Mouse (Mus musculus): ENCODE measurements around the gene Ednra. TPM values are rescaled to one million over a fixed set of nuclear protein-coding genes. Genes with fewer than 3 reads are reported as not detected.
"Not testable (repeated sequence)": the region's sequence is repeated elsewhere in the genome, so short reads cannot be mapped to it uniquely, and the experiment has no call there.

The Ednra gene
- polyA plus RNA-seq, 1 experiment from 2014 or later, result 62.3 TPM

GRCm38 (mm10) chr8:77704768-77705167 is 19.5 kb downstream of the Ednra start:
- DNase-seq (ENCODE audit: low spot score), result no peak

GRCm38 (mm10) chr8:77698028-77698427 is 26.2 kb downstream of the Ednra start:
- H3K27me3 ChIP-seq (ENCODE audit: control insufficient read depth, insufficient read depth, low read length), result no peaks in the 10 kb centered on the region
- peaks cover 14% of the 10 kb centered on the region for H3K4me1 ChIP-seq (ENCODE audit: control insufficient read depth, insufficient read depth, low read length)
- no peak overlapping the region for H3K4me3 ChIP-seq (ENCODE audit: low read depth, low read length)
- H3K9ac ChIP-seq (ENCODE audit: low read length), result no peak overlapping the region
- peak overlapping the region; percentile 50 for H3K27ac ChIP-seq (replicated peaks; ENCODE audit: low read depth, low read length)
- H3K9me3 ChIP-seq (ENCODE audit: control insufficient read depth, low read length), result no peaks in the 10 kb centered on the region
- DNase-seq (ENCODE audit: low spot score) (no peak), ATAC-seq (ENCODE audit: insufficient number of reproducible peaks, low FRiP score, low TSS enrichment, low read depth) (no peak)
- WGBS, result 33% methylated on average over 10 of the region's 10 CpGs
- H3K36me3 ChIP-seq (ENCODE audit: control insufficient read depth, insufficient read depth, low read length), result no peaks in the 10 kb centered on the region
- no peak overlapping the region for H3K4me2 ChIP-seq (ENCODE audit: low read depth, severe bottlenecking)

More at GRCm38 (mm10) chr8:77704768-77705167, 19.5 kb downstream of the Ednra start:
- Histone ChIP-seq H3K9me3 (ENCODE audit: control insufficient read depth, low read length) (no peaks in the 10 kb centered on the region), H3K4me1 (ENCODE audit: control insufficient read depth, insufficient read depth, low read length) (peaks cover 7% of the 10 kb centered on the region; the same call in 1 of the 2 replicates), H3K36me3 (ENCODE audit: control insufficient read depth, insufficient read depth, low read length) (no peaks in the 10 kb centered on the region), H3K27ac (replicated peaks; ENCODE audit: low read depth, low read length) (no peak overlapping the region), H3K9ac (ENCODE audit: low read length) (no peak overlapping the region), H3K27me3 (ENCODE audit: control insufficient read depth, insufficient read depth, low read length) (no peaks in the 10 kb centered on the region), H3K4me2 (ENCODE audit: low read depth, severe bottlenecking) (no peak overlapping the region), H3K4me3 (ENCODE audit: low read depth, low read length) (no peak overlapping the region)
- no peak for ATAC-seq (ENCODE audit: insufficient number of reproducible peaks, low FRiP score, low TSS enrichment, low read depth)
- 86% methylated on average over 4 of the region's 4 CpGs for WGBS

GRCm38 (mm10) chr8:77696182-77696581 is 28.1 kb downstream of the Ednra start:
- no peak overlapping the region for H3K27ac ChIP-seq (replicated peaks; ENCODE audit: low read depth, low read length)

GRCm38 (mm10) chr8:77695486-77696058 is 28.7 kb downstream of the Ednra start:
- no peaks in the 10 kb centered on the region for H3K9me3 ChIP-seq (ENCODE audit: control insufficient read depth, low read length)
- WGBS, result 16% methylated on average over 5 of the region's 5 CpGs
- 0 out of 2 replicates have a peak overlapping the region, but pooled peaks have one; percentile 33 for H3K27ac ChIP-seq (replicated peaks; ENCODE audit: low read depth, low read length)
- ATAC-seq (ENCODE audit: insufficient number of reproducible peaks, low FRiP score, low TSS enrichment, low read depth) (0 out of 2 replicates have a peak, but pooled peaks have one; percentile 4), DNase-seq (ENCODE audit: low spot score) (no peak)
- no peak overlapping the region for H3K4me3 ChIP-seq (ENCODE audit: low read depth, low read length)
- no peaks in the 10 kb centered on the region for H3K27me3 ChIP-seq (ENCODE audit: control insufficient read depth, insufficient read depth, low read length)
- 0 out of 2 replicates have a peak overlapping the region, but pooled peaks have one; percentile 17 for H3K9ac ChIP-seq (ENCODE audit: low read length)
- no peak overlapping the region for H3K4me2 ChIP-seq (ENCODE audit: low read depth, severe bottlenecking)
- H3K36me3 ChIP-seq (ENCODE audit: control insufficient read depth, insufficient read depth, low read length), result no peaks in the 10 kb centered on the region
- H3K4me1 ChIP-seq (ENCODE audit: control insufficient read depth, insufficient read depth, low read length), result peaks cover 14% of the 10 kb centered on the region

More at GRCm38 (mm10) chr8:77696182-77696581, 28.1 kb downstream of the Ednra start:
- ATAC-seq (ENCODE audit: insufficient number of reproducible peaks, low FRiP score, low TSS enrichment, low read depth), result no peak
- WGBS, result 85% methylated on average over 4 of the region's 4 CpGs
- H3K4me1 ChIP-seq (ENCODE audit: control insufficient read depth, insufficient read depth, low read length), result peaks cover 14% of the 10 kb centered on the region
- no peak overlapping the region for H3K4me2 ChIP-seq (ENCODE audit: low read depth, severe bottlenecking)
- no peak for DNase-seq (ENCODE audit: low spot score)
- H3K9me3 ChIP-seq (ENCODE audit: control insufficient read depth, low read length), result no peaks in the 10 kb centered on the region
- H3K36me3 ChIP-seq (ENCODE audit: control insufficient read depth, insufficient read depth, low read length), result no peaks in the 10 kb centered on the region
- H3K27me3 ChIP-seq (ENCODE audit: control insufficient read depth, insufficient read depth, low read length), result no peaks in the 10 kb centered on the region
- no peak overlapping the region for H3K9ac ChIP-seq (ENCODE audit: low read length)
- H3K4me3 ChIP-seq (ENCODE audit: low read depth, low read length), result no peak overlapping the region

- H3K9ac ChIP-seq (ENCODE audit: low read length), result no peak overlapping the region
- H3K27ac ChIP-seq (replicated peaks; ENCODE audit: low read depth, low read length), result no peak overlapping the region
- peaks cover 14% of the 10 kb centered on the region for H3K4me1 ChIP-seq (ENCODE audit: control insufficient read depth, insufficient read depth, low read length)
- no peak overlapping the region for H3K4me3 ChIP-seq (ENCODE audit: low read depth, low read length)
- H3K4me2 ChIP-seq (ENCODE audit: low read depth, severe bottlenecking), result no peak overlapping the region
- no peaks in the 10 kb centered on the region for H3K36me3 ChIP-seq (ENCODE audit: control insufficient read depth, insufficient read depth, low read length)
- no peak for DNase-seq (ENCODE audit: low spot score)
- H3K27me3 ChIP-seq (ENCODE audit: control insufficient read depth, insufficient read depth, low read length), result no peaks in the 10 kb centered on the region
- no peak for ATAC-seq (ENCODE audit: insufficient number of reproducible peaks, low FRiP score, low TSS enrichment, low read depth)
- H3K9me3 ChIP-seq (ENCODE audit: control insufficient read depth, low read length), result no peaks in the 10 kb centered on the region
- 68% methylated on average over 3 of the region's 3 CpGs for WGBS
Measured at GRCm38 (mm10) chr8:77695070-77695469, 29.2 kb downstream of the Ednra start.

GRCm38 (mm10) chr8:77694588-77694987 is 29.7 kb downstream of the Ednra start:
- no peak overlapping the region for H3K27ac ChIP-seq (replicated peaks; ENCODE audit: low read depth, low read length)
- no peak overlapping the region for H3K4me3 ChIP-seq (ENCODE audit: low read depth, low read length)
- ATAC-seq (ENCODE audit: insufficient number of reproducible peaks, low FRiP score, low TSS enrichment, low read depth), result no peak

GRCm38 (mm10) chr8:77689421-77690059 is 34.7 kb downstream of the Ednra start:
- not testable (repeated sequence) for ATAC-seq (ENCODE audit: insufficient number of reproducible peaks, low FRiP score, low TSS enrichment, low read depth); H3K27ac ChIP-seq (replicated peaks; ENCODE audit: low read depth, low read length); H3K4me2 ChIP-seq (ENCODE audit: low read depth, severe bottlenecking); H3K9ac ChIP-seq (ENCODE audit: low read length); H3K27me3 ChIP-seq (ENCODE audit: control insufficient read depth, insufficient read depth, low read length); H3K9me3 ChIP-seq (ENCODE audit: control insufficient read depth, low read length); H3K4me3 ChIP-seq (ENCODE audit: low read depth, low read length); DNase-seq (ENCODE audit: low spot score); H3K36me3 ChIP-seq (ENCODE audit: control insufficient read depth, insufficient read depth, low read length); H3K4me1 ChIP-seq (ENCODE audit: control insufficient read depth, insufficient read depth, low read length)
- WGBS, result 90% methylated on average over 7 of the region's 7 CpGs

More at GRCm38 (mm10) chr8:77694588-77694987, 29.7 kb downstream of the Ednra start:
- Histone ChIP-seq H3K27me3 (ENCODE audit: control insufficient read depth, insufficient read depth, low read length) (no peaks in the 10 kb centered on the region), H3K9ac (ENCODE audit: low read length) (no peak overlapping the region), H3K4me2 (ENCODE audit: low read depth, severe bottlenecking) (no peak overlapping the region), H3K36me3 (ENCODE audit: control insufficient read depth, insufficient read depth, low read length) (no peaks in the 10 kb centered on the region), H3K4me1 (ENCODE audit: control insufficient read depth, insufficient read depth, low read length) (peaks cover 14% of the 10 kb centered on the region), H3K9me3 (ENCODE audit: control insufficient read depth, low read length) (no peaks in the 10 kb centered on the region)
- no peak for DNase-seq (ENCODE audit: low spot score)
- 92% methylated on average over 4 of the region's 4 CpGs for WGBS

- no peaks in the 10 kb centered on the region for H3K9me3 ChIP-seq (ENCODE audit: control insufficient read depth, low read length)
- H3K4me3 ChIP-seq (ENCODE audit: low read depth, low read length), result no peak overlapping the region
- DNase-seq (ENCODE audit: low spot score) (no peak), ATAC-seq (ENCODE audit: insufficient number of reproducible peaks, low FRiP score, low TSS enrichment, low read depth) (no peak)
- WGBS, result 81% methylated on average over 5 of the region's 5 CpGs
- H3K27ac ChIP-seq (replicated peaks; ENCODE audit: low read depth, low read length), result no peak overlapping the region
- no peaks in the 10 kb centered on the region for H3K27me3 ChIP-seq (ENCODE audit: control insufficient read depth, insufficient read depth, low read length)
- H3K4me1 ChIP-seq (ENCODE audit: control insufficient read depth, insufficient read depth, low read length), result no peaks in the 10 kb centered on the region
- H3K36me3 ChIP-seq (ENCODE audit: control insufficient read depth, insufficient read depth, low read length), result peaks cover 2% of the 10 kb centered on the region; the same call in 1 of the 2 replicates
- H3K4me2 ChIP-seq (ENCODE audit: low read depth, severe bottlenecking), result no peak overlapping the region
- H3K9ac ChIP-seq (ENCODE audit: low read length), result no peak overlapping the region
Measured at GRCm38 (mm10) chr8:77688978-77689377, 35.3 kb downstream of the Ednra start.

Data from limb, embryonic 11.5 days (tissue).